Mouse (Mus musculus): ENCODE results near the gene 4933415A04Rik.

GRCm38 (mm10) chr11:43549701-43550100 lies 37.1 kb upstream of the 4933415A04Rik start:
- no peak for TF ChIP-seq CTCF (IDR thresholded peaks at IDR 0.05; ENCODE audit: low read depth)
- no peak for TF ChIP-seq EP300 (IDR thresholded peaks at IDR 0.05; ENCODE audit: low read depth)

Measured in liver, embryonic 14.5 days (tissue).